In genomic region chr19:4992371-4992770, GRCm38 (mm10) we compare ENCODE assay signal across 10 mouse cellular contexts. TPM values are rescaled to one million over a fixed set of nuclear protein-coding genes. Genes with fewer than 3 reads are reported as not detected.
A peak's percentile ranks its signal among the peaks of the same experiment; 100 is the strongest.
DNase-seq lines count a peak whose midpoint lies in the region; ATAC-seq lines count a peak whose summit lies in the region.
"Had no signal": no experiment of that assay in that cellular context is flagged by ENCODE, and none has a peak within 500 bp of the region (broad histone marks: within the 10 kb centered on the region; RNA-seq: fewer than 3 reads in every experiment).

No protein-coding gene starts in this region.

- peak overlapping the region; percentile 73 for H3K27ac ChIP-seq in heart, embryonic 13.5 days (replicated peaks)
- H3K27ac ChIP-seq in midbrain, embryonic 10.5 days (replicated peaks), result no peak overlapping the region
- H3K27ac ChIP-seq in midbrain, embryonic 14.5 days (replicated peaks; ENCODE audit: low read depth, low read length), result no peak overlapping the region
- no peak overlapping the region for H3K27ac ChIP-seq in embryonic facial prominence, embryonic 11.5 days (replicated peaks; ENCODE audit: low read depth, low read length)
- H3K27ac ChIP-seq: forebrain, embryonic 13.5 days; lung, embryonic 15.5 days had no signal

- no peak for ATAC-seq in heart, embryonic 13.5 days (ENCODE audit: extremely low read depth, insufficient number of reproducible peaks, low FRiP score, low TSS enrichment)
- ATAC-seq in midbrain, embryonic 14.5 days (ENCODE audit: low FRiP score, low TSS enrichment), result no peak
- no peak for ATAC-seq in embryonic facial prominence, embryonic 11.5 days (replicated peaks; ENCODE audit: insufficient number of reproducible peaks, low FRiP score, low TSS enrichment, low read depth)
- ATAC-seq: forebrain, embryonic 13.5 days had no signal

- H3K4me3 ChIP-seq in heart, embryonic 13.5 days, result 0 out of 2 replicates have a peak overlapping the region, but pooled peaks have one; percentile 3
- H3K4me3 ChIP-seq in midbrain, embryonic 10.5 days, result no peak overlapping the region
- no peak overlapping the region for H3K4me3 ChIP-seq in midbrain, embryonic 14.5 days (replicated peaks; ENCODE audit: low read depth, low read length)
- H3K4me3 ChIP-seq in embryonic facial prominence, embryonic 11.5 days (ENCODE audit: low read depth, low read length), result no peak overlapping the region
- H3K4me3 ChIP-seq: forebrain, embryonic 13.5 days; lung, embryonic 15.5 days had no signal

- no peaks in the 10 kb centered on the region for H3K9me3 ChIP-seq in heart, embryonic 13.5 days
- no peaks in the 10 kb centered on the region for H3K9me3 ChIP-seq in midbrain, embryonic 10.5 days (replicated peaks)
- H3K9me3 ChIP-seq in midbrain, embryonic 14.5 days (ENCODE audit: control insufficient read depth, low read length), result no peaks in the 10 kb centered on the region
- H3K9me3 ChIP-seq in embryonic facial prominence, embryonic 11.5 days (replicated peaks; ENCODE audit: control insufficient read depth, low read length), result no peaks in the 10 kb centered on the region
- H3K9me3 ChIP-seq: forebrain, embryonic 13.5 days; lung, embryonic 15.5 days had no signal

- 13% methylated on average over 8 of the region's 8 CpGs for WGBS in heart, embryonic 13.5 days
- 21% methylated on average over 8 of the region's 8 CpGs for WGBS in midbrain, embryonic 10.5 days
- 19% methylated on average over 8 of the region's 8 CpGs for WGBS in midbrain, embryonic 14.5 days
- WGBS in embryonic facial prominence, embryonic 11.5 days, result 21% methylated on average over 8 of the region's 8 CpGs

- DNase-seq in heart, postnatal 4 days, result no peak
- peak; percentile 28 for DNase-seq in midbrain, embryonic 10.5 days (ENCODE audit: low spot score)
- DNase-seq in midbrain, embryonic 14.5 days, result no peak
- peak; percentile 66 for DNase-seq in embryonic facial prominence, embryonic 11.5 days (ENCODE audit: low spot score)
- DNase-seq in skeletal muscle tissue, adult 2 months (ENCODE audit: low read depth, low spot score), result peak; percentile 23
- DNase-seq in urinary bladder, adult 2 months (ENCODE audit: low spot score), result no peak
- no peak for DNase-seq in frontal cortex, postnatal 25 days (ENCODE audit: low spot score in 2 of 2)

- H3K36me3 ChIP-seq in heart, embryonic 13.5 days, result no peaks in the 10 kb centered on the region
- H3K36me3 ChIP-seq in midbrain, embryonic 10.5 days, result no peaks in the 10 kb centered on the region
- no peaks in the 10 kb centered on the region for H3K36me3 ChIP-seq in midbrain, embryonic 14.5 days (ENCODE audit: control insufficient read depth, insufficient read depth, low read length)
- H3K36me3 ChIP-seq in embryonic facial prominence, embryonic 11.5 days (replicated peaks; ENCODE audit: control insufficient read depth, insufficient read depth, low read depth, low read length), result no peaks in the 10 kb centered on the region
- H3K36me3 ChIP-seq: lung, embryonic 15.5 days had no signal

- no peak overlapping the region for H3K9ac ChIP-seq in heart, embryonic 13.5 days
- no peak overlapping the region for H3K9ac ChIP-seq in midbrain, embryonic 14.5 days (replicated peaks; ENCODE audit: low read length)
- no peak overlapping the region for H3K9ac ChIP-seq in embryonic facial prominence, embryonic 11.5 days (replicated peaks; ENCODE audit: low read length)
- H3K9ac ChIP-seq: forebrain, embryonic 13.5 days; lung, embryonic 15.5 days had no signal

- H3K4me2 ChIP-seq in heart, embryonic 13.5 days, result peak overlapping the region; percentile 48
- no peak overlapping the region for H3K4me2 ChIP-seq in midbrain, embryonic 14.5 days (ENCODE audit: low read length)
- H3K4me2 ChIP-seq in embryonic facial prominence, embryonic 11.5 days (ENCODE audit: low read depth, low read length), result no peak overlapping the region
- H3K4me2 ChIP-seq: lung, embryonic 15.5 days had no signal

- H3K27me3 ChIP-seq in heart, embryonic 13.5 days (replicated peaks), result peaks cover 54% of the 10 kb centered on the region
- H3K27me3 ChIP-seq in midbrain, embryonic 10.5 days (ENCODE audit: low read depth, poor library complexity, severe bottlenecking), result peaks cover 69% of the 10 kb centered on the region
- H3K27me3 ChIP-seq in midbrain, embryonic 14.5 days (ENCODE audit: control insufficient read depth, insufficient read depth, low read length), result peaks cover 35% of the 10 kb centered on the region
- peaks cover 30% of the 10 kb centered on the region for H3K27me3 ChIP-seq in embryonic facial prominence, embryonic 11.5 days (ENCODE audit: control insufficient read depth, insufficient read depth, low read length)

- H3K4me1 ChIP-seq in heart, embryonic 13.5 days, result peaks cover 51% of the 10 kb centered on the region
- H3K4me1 ChIP-seq in midbrain, embryonic 10.5 days, result peaks cover 15% of the 10 kb centered on the region
- peaks cover 34% of the 10 kb centered on the region for H3K4me1 ChIP-seq in midbrain, embryonic 14.5 days (ENCODE audit: control insufficient read depth, insufficient read depth, low read length)
- H3K4me1 ChIP-seq in embryonic facial prominence, embryonic 11.5 days (ENCODE audit: control insufficient read depth, insufficient read depth, low read length), result no peaks in the 10 kb centered on the region
- H3K4me1 ChIP-seq: lung, embryonic 15.5 days had no signal

RNA-seq across cellular contexts. Expression of gene Npas4, which starts 2.3 kb away (rescaled TPM):
- 0.09 TPM in 2 replicates for polyA plus RNA-seq in heart, embryonic 13.5 days (2015; fragmentation: Nextera tagmentation; extraction: Ambion mirVana)
- total RNA-seq in heart, postnatal 4 days (2021), result under 1 TPM; 0.57 to 0.68 TPM
- not detected in 2 replicates for polyA plus RNA-seq in midbrain, embryonic 10.5 days (2016; fragmentation: Nextera tagmentation; extraction: Ambion mirVana)
- polyA plus RNA-seq in midbrain, embryonic 14.5 days (2014; fragmentation: Nextera tagmentation; extraction: Ambion mirVana), result 0.24 and 0.58 TPM in 2 replicates
- polyA plus RNA-seq in embryonic facial prominence, embryonic 11.5 days (2014; fragmentation: Nextera tagmentation; extraction: Ambion mirVana), result not detected in 2 replicates
- polyA plus RNA-seq in urinary bladder, adult 2 months (2012; rRNA removed), result 5.7 and 7.4 TPM in 2 replicates

RNA-seq across cellular contexts. Expression of gene Mrpl11, which starts 30.4 kb away (rescaled TPM):
- polyA plus RNA-seq in heart, embryonic 13.5 days (2015; fragmentation: Nextera tagmentation; extraction: Ambion mirVana), result 85.2 and 101 TPM in 2 replicates
- total RNA-seq in heart, postnatal 4 days (2021), result 10 to 100 TPM; 60.9 to 63.8 TPM
- polyA plus RNA-seq in midbrain, embryonic 10.5 days (2016; fragmentation: Nextera tagmentation; extraction: Ambion mirVana), result 156 and 163 TPM in 2 replicates
- 117 and 122 TPM in 2 replicates for polyA plus RNA-seq in midbrain, embryonic 14.5 days (2014; fragmentation: Nextera tagmentation; extraction: Ambion mirVana)
- 164 and 173 TPM in 2 replicates for polyA plus RNA-seq in embryonic facial prominence, embryonic 11.5 days (2014; fragmentation: Nextera tagmentation; extraction: Ambion mirVana)
- 48.5 and 57.5 TPM in 2 replicates for polyA plus RNA-seq in urinary bladder, adult 2 months (2012; rRNA removed)

RNA-seq across cellular contexts. Expression of gene Slc29a2, which starts 31.3 kb away (rescaled TPM):
- polyA plus RNA-seq in heart, embryonic 13.5 days (2015; fragmentation: Nextera tagmentation; extraction: Ambion mirVana), result 8.5 and 9.4 TPM in 2 replicates
- 10 to 100 TPM; 20.0 to 20.8 TPM for total RNA-seq in heart, postnatal 4 days (2021)
- 7.4 and 8.6 TPM in 2 replicates for polyA plus RNA-seq in midbrain, embryonic 10.5 days (2016; fragmentation: Nextera tagmentation; extraction: Ambion mirVana)
- 6.2 and 8.7 TPM in 2 replicates for polyA plus RNA-seq in midbrain, embryonic 14.5 days (2014; fragmentation: Nextera tagmentation; extraction: Ambion mirVana)
- 3.9 and 4.4 TPM in 2 replicates for polyA plus RNA-seq in embryonic facial prominence, embryonic 11.5 days (2014; fragmentation: Nextera tagmentation; extraction: Ambion mirVana)
- 4.6 and 5.9 TPM in 2 replicates for polyA plus RNA-seq in urinary bladder, adult 2 months (2012; rRNA removed)

RNA-seq across cellular contexts. Expression of gene B4gat1, which starts 46.3 kb away (rescaled TPM):
- 41.4 and 49.5 TPM in 2 replicates for polyA plus RNA-seq in heart, embryonic 13.5 days (2015; fragmentation: Nextera tagmentation; extraction: Ambion mirVana)
- 10 to 100 TPM; 33.0 to 36.8 TPM for total RNA-seq in heart, postnatal 4 days (2021)
- 39.4 and 42.1 TPM in 2 replicates for polyA plus RNA-seq in midbrain, embryonic 10.5 days (2016; fragmentation: Nextera tagmentation; extraction: Ambion mirVana)
- 69.7 and 77.4 TPM in 2 replicates for polyA plus RNA-seq in midbrain, embryonic 14.5 days (2014; fragmentation: Nextera tagmentation; extraction: Ambion mirVana)
- 38.5 and 40.8 TPM in 2 replicates for polyA plus RNA-seq in embryonic facial prominence, embryonic 11.5 days (2014; fragmentation: Nextera tagmentation; extraction: Ambion mirVana)
- 30.4 and 33.5 TPM in 2 replicates for polyA plus RNA-seq in urinary bladder, adult 2 months (2012; rRNA removed)

RNA-seq across cellular contexts. Expression of gene AC124502.3, which starts 46.3 kb away (rescaled TPM):
- polyA plus RNA-seq in heart, embryonic 13.5 days (2015; fragmentation: Nextera tagmentation; extraction: Ambion mirVana), result 1.4 and 1.7 TPM in 2 replicates
- total RNA-seq in heart, postnatal 4 days (2021), result 1 to 10 TPM; 1.6 to 2.0 TPM
- 2.2 and 4.4 TPM in 2 replicates for polyA plus RNA-seq in midbrain, embryonic 10.5 days (2016; fragmentation: Nextera tagmentation; extraction: Ambion mirVana)
- 1.5 and 1.6 TPM in 2 replicates for polyA plus RNA-seq in midbrain, embryonic 14.5 days (2014; fragmentation: Nextera tagmentation; extraction: Ambion mirVana)
- polyA plus RNA-seq in embryonic facial prominence, embryonic 11.5 days (2014; fragmentation: Nextera tagmentation; extraction: Ambion mirVana), result 0.96 and 1.6 TPM in 2 replicates
- 1.9 and 2.3 TPM in 2 replicates for polyA plus RNA-seq in urinary bladder, adult 2 months (2012; rRNA removed)

Comparison
In these comparisons a context has a peak if more than half of its experiments do, and no peak if none do; other contexts are left out.
1. DNase-seq: peak in midbrain, embryonic 10.5 days (single experiment), embryonic facial prominence, embryonic 11.5 days (single experiment) and skeletal muscle tissue, adult 2 months (single experiment); none in heart, postnatal 4 days (single experiment), midbrain, embryonic 14.5 days (single experiment), urinary bladder, adult 2 months (single experiment) and frontal cortex, postnatal 25 days (0 of 2).